Mouse (Mus musculus) heart, postnatal 0 days (tissue): Measurements from ENCODE around the gene Hs3st5.

Source experiments
- CTCF ChIP-seq: IDR thresholded peaks from 2 replicates; pipeline ENCODE4 v1.5.1; 2016; ENCODE audit warnings: antibody characterized with exemption, control low read depth, low read depth
- EP300 ChIP-seq: IDR thresholded peaks from 2 replicates; pipeline ENCODE4 v1.6.1; 2016; ENCODE audit warnings: antibody characterized with exemption, low read depth

DNA sequence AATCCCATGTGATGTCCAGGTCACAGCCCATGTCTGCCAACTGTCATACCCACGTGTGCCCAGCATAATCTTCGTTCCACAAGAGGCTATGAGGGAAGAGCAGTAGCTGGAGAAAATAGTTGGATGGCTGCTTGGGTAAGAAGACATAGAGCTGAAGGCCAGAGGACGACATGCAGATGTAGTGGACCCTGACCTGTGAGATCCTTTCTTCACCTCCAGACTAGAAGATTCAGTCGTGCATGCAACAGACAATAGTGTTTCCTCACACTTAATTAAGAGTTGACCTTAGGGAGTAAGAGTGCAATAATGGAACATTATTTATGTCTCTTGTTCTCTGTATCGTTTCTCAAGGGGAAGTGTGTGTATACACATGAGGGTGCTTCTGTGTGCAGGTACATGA, 300.4 kb downstream of the Hs3st5 start:
- TF ChIP-seq CTCF (no peak), EP300 (no peak)
